Mouse (Mus musculus) urinary bladder, adult 2 months (tissue): ENCODE data around the gene Rnf168. TPM values are rescaled to one million over a fixed set of nuclear protein-coding genes. Genes with fewer than 3 reads are reported as not detected.

Experiments
- DNase-seq: peaks from one replicate; pipeline ENCODE4 v3.0.0; 2022; ENCODE audit warnings: low spot score
- polyA plus RNA-seq: library from polyadenylated mRNA; depleted of rRNA; stranded (reverse); fragments of >200 nt; gene quantifications from 2 replicates; pipeline ENCODE4 v1.2.3, GENCODE M21; 2012; rRNA removed

The Rnf168 gene
- polyA plus RNA-seq, 1 experiment: 10.7 TPM

DNA sequence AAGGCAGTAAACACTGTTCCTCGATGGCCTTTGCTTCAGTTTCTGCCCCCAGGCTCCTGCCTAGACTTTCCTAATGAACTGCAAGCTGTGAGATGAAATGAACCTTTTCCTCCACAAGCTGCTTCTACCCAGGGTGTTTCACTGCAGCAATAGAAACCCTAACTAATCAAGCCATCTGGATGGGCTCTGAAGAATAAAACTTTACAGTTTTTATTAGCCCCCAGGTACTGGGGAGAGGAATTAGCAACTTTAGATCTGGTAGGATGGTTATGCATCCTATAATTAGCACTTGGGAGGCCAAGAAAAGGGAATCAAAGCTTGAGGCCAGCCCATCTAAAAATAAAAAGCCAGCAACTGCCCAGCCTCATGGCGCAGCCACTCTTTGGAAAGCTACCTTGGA is 39.3 kb downstream of the Rnf168 start:
- no peak for DNase-seq

DNA sequence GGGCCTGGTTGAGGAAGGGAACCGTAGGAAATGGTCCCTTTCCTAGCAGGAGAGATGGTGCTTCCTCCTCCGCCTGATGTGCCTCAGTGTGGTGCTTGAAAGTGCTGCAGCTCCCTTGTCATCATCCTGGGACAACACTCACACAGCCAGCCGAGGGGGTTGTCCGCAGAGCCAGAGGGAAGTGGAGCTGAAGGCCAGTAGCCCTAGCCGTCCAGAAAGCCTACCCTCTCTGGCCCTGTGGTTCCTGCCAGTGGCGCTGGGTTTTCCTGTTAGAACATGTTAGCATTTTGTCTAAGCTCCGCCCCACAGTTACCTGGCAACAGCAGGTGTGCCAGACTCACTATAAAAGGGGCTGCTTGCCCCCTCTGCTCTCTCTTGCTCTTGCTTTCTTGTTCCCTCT is 46.7 kb downstream of the Rnf168 start:
- no peak for DNase-seq

GRCm38 (mm10) chr16:32330876-32331670 is 53.8 kb downstream of the Rnf168 start:
- DNase-seq: no peak

DNA sequence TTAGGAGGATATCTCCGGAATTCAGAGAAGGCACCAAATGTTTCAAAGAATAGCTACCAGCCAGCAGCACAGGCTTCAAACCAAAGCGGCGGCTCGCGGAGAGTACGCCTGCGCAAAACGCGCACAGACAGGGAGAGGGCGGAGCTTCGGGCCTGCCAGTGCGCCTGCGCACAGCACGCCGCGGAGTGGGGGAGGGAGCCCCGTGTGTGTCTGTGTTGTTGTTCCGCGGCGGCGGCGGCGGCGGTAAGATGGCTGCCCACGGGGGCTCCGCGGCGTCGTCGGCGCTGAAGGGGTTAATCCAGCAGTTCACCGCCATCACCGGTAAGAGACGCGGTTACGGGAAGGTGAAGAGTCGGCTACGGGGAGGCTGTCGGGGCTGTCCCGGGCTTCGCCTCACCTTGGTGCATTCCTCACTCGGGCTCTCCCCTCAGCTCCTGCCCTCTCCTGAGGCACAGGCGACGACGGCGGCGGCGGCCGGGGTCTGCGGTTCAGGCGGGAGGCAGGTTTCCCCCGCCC is 54.8 kb downstream of the Rnf168 start, which contains the start of gene Ubxn7:
Gene Ubxn7 (plus strand): TSS at position 218 of the 516 bp plus-strand sequence.
- peak; percentile 97 for DNase-seq

DNA sequence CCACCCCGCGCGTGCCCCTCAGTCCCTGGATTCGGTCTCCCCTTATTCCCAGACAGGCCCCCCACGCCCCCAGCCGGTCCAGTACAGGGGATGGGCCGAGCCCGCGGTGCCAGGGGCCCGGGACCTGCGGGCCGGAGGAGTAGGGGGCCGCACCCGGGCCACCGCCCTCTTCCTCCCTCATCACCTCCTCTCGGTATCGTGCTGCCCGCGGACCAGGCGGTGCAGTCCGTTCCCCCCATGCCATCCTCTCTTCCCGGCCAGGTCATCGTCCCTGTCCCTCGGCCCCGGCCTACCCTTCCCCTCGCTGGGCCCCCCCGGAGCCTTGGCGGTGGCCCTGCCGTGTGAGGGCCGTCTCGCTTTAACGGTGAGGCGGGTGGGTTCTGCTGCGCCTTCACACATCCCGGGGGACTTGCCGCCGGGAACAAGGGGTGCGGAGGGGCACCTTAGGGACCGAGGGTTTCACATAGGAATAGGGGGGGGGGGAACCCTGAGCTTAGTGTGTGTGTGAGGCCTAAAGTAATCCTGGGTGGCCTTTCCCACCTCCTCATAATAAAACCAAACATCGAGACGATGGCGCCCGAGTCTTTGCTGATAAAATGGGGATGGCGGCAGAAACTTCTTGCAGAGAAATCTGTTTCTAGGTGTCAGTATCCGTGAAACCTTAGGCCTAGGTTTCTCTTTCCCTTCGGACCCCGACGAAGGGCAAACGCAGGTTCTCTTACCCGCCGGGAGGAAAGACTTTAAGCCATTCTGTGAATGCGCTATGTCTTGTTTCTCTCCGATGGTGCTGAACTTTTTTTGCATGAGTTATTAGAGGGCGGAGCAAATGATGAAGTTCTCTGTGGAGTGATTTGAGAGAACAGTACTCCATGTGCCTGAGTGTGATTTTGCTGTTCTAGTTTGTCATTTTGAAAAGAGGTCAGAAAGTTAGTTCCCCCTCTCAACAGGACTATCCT is 55.6 kb downstream of the Rnf168 start:
- DNase-seq: peak; percentile 50

- no peak for DNase-seq
Observed at GRCm38 (mm10) chr16:32335146-32335545, 57.9 kb downstream of the Rnf168 start.

DNA sequence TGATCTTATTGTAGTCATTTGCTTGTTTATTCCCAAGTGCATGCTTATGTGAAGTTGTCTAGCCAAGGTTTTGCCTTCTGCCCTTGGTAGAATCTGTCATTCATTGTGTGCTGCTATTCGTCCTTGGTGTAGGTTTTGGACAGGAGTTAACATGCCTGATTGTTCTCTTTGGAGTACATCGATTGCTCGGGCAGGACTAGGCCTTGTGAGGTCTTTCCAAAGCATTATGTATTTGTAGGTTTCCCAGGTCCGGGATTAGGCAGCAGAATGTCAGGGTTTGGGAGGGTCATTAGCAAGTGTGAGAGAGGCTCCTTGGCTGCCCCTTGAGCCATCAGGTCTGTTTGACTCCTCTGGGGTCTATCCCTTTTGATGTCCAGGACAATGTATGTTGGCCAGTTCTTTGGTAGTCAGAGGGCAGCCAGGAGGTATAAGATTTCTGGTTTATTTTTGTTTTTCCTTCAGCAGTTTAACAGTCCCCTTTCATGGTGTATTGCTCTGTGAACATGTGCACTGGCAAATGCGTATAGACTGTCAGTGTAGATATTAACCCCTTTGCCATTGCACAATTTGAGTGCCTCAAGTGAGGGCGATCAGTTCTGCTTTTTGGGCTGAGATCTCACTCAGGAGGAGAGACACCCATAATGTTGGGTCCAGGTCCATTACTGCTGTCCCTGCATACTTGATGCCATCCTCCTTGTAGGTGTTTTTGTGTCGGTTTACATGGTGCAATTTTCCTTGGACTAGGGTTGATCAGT is 58.9 kb downstream of the Rnf168 start:
- no peak for DNase-seq

DNA sequence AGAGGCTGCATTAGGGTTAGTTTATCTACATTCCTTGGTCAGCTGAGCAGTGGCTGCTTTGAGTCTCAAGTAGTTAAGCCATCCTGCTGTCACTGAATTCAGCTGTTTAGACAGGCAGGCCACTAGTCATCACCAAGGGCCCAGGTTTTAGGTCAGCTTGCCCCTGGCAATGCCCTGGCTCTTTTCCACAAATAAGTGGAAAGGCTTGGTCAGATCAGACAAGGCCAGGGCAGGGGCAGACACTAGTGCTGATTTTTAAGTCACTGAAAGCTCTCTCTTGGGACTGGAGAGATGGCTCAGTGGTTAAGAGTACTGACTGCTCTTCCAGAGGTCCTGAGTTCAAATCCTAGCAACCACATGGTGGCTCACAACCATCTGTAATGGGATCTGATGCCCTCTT is 59.7 kb downstream of the Rnf168 start:
- no peak for DNase-seq

DNA sequence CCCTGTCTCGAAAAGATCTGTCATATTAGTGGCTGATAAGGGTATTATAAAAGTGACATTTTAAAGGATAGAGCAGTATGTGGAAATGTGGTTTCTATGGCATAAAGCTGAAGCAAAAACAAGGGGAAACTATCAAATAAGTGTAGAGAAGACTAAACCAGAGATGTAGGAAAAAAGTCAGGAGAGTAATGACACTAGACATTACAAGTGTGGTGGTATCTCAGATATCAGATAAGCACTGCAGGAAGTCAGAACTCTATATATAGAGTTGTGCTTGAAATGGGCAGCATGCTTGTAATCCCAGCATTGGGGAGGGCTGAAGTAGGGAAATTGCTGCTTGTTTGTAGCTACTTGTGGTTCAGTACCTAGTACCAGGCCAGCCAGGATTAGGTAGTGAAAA is 63.2 kb downstream of the Rnf168 start:
- no peak for DNase-seq

DNA sequence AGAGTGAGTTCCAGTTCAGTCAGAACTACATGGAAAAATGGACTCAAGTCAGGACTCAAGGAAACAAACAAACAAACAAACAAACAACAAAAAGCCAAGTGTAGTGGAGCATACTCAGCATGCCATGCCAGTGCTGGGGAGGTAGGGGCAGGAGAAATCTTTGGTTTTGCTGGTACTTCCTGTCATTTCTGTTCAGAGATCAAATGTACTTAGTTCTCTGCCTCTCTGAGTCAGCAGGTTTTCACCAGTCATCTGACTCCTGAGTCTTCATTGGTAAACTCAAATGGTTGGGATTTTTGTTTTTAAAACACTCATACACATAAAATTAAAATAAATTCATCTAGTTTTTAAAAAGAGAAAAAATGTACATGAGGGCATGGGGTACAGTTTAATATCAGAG is 68.3 kb downstream of the Rnf168 start:
- no peak for DNase-seq

GRCm38 (mm10) chr16:32350776-32351175 is 73.5 kb downstream of the Rnf168 start:
- no peak for DNase-seq

Other genes with a start within 250 kb of the Rnf168 start
- 31.4 and 36.0 TPM in 2 replicates for gene Pak2, start 198.1 kb upstream of the Rnf168 start, polyA plus RNA-seq
- gene Pigx, start 177.7 kb upstream of the Rnf168 start, polyA plus RNA-seq: 58.3 and 74.9 TPM in 2 replicates
- gene Cep19, start 177.7 kb upstream of the Rnf168 start, polyA plus RNA-seq: 19.4 and 20.3 TPM in 2 replicates
- gene Nrros, start 111.9 kb upstream of the Rnf168 start, polyA plus RNA-seq: 19.4 TPM in 2 replicates
- 0.14 and 0.24 TPM in 2 replicates for gene Bex6, start 97.6 kb upstream of the Rnf168 start, polyA plus RNA-seq
- 6.3 and 7.3 TPM in 2 replicates for gene Fbxo45, start 30.3 kb upstream of the Rnf168 start, polyA plus RNA-seq
- 11.9 and 15.2 TPM in 2 replicates for gene Wdr53, start 30.2 kb upstream of the Rnf168 start, polyA plus RNA-seq
- not detected in 2 replicates for gene Smco1, start 6.0 kb upstream of the Rnf168 start, polyA plus RNA-seq
- gene Ubxn7, start 54.8 kb downstream of the Rnf168 start, polyA plus RNA-seq: 12.3 and 13.0 TPM in 2 replicates
- gene Tm4sf19, start 123.0 kb downstream of the Rnf168 start, polyA plus RNA-seq: 0.06 and 0.12 TPM in 2 replicates
- gene Tctex1d2, start 142.2 kb downstream of the Rnf168 start, polyA plus RNA-seq: 23.9 and 30.5 TPM in 2 replicates
- 29.3 and 34.0 TPM in 2 replicates for gene Pcyt1a, start 153.5 kb downstream of the Rnf168 start, polyA plus RNA-seq
- gene Slc51a, start 210.4 kb downstream of the Rnf168 start, polyA plus RNA-seq: 0.04 TPM in 1 of 2 replicates, not detected in the other
- not detected in 2 replicates for gene Zdhhc19, start 218.8 kb downstream of the Rnf168 start, polyA plus RNA-seq